Mouse (Mus musculus) yolk sac, embryonic 10.5 days (tissue): ENCODE data around the gene Hnrnpr.

Source experiments
- DNase-seq: peaks from one replicate; pipeline ENCODE4 v3.0.0-alpha.2; 2017; ENCODE audit warnings: low spot score

Gene Hnrnpr

DNA sequence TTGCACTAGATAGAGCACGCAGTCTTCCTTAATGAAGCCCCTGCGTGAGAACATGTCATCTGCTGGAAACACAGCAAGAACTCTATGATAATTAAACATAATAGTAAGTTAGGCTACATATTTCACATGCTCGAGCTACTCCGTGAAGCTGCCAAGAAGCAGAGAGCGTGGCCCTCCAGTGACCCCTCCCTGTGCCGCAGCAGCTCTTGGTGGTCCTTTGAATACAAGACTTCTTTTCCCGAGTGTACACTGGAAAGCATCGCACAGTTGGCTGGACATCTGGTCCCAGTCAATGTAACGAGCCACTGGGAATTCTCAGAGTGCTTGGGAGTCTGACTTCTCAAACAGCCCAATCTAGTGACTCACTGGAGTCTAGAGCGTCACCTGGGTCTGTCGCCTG is 97.1 kb downstream of the Hnrnpr start:
- DNase-seq = no peak
